Mouse (Mus musculus) heart, postnatal 0 days (tissue): Measurements from ENCODE around the gene St8sia1. TPM values are rescaled to one million over a fixed set of nuclear protein-coding genes. Genes with fewer than 3 reads are reported as not detected.

Experiments
- ATAC-seq: fragments of 200-750 bp; cut with Nextera tagmentation; 2 replicates; pipeline ENCODE4 v1.8.0; 2017; ENCODE audit warnings: low read depth, moderate number of reproducible peaks, moderate library complexity; ENCODE audit not compliant: insufficient read depth
- DNase-seq: peaks from one replicate; pipeline ENCODE4 v3.0.0-alpha.2; 2016; ENCODE audit warnings: low spot score
- H3K27ac ChIP-seq: fragments of 300-500 bp; sonication (generic); 2 replicates; pipeline ENCODE4 v1.5.1; 2014; ENCODE audit warnings: low read depth, mild to moderate bottlenecking
- H3K27me3 ChIP-seq: fragments of 300-500 bp; sonication (generic); 2 replicates; pipeline ENCODE4 v1.6.1; 2014; ENCODE audit warnings: low read length, mixed read lengths; ENCODE audit not compliant: control insufficient read depth, insufficient read depth
- H3K36me3 ChIP-seq: fragments of 300-500 bp; sonication (generic); replicated peaks from 2 replicates; pipeline ENCODE4 v1.6.1; 2014; ENCODE audit warnings: low read length, mixed read lengths; ENCODE audit not compliant: control insufficient read depth, insufficient read depth
- H3K4me1 ChIP-seq: fragments of 300-500 bp; sonication (generic); 2 replicates; pipeline ENCODE4 v1.6.1; 2014; ENCODE audit warnings: antibody characterized with exemption; ENCODE audit not compliant: control insufficient read depth, insufficient read depth
- H3K4me2 ChIP-seq: fragments of 300-500 bp; sonication (generic); 2 replicates; pipeline ENCODE4 v1.6.1; 2014; ENCODE audit warnings: low read depth, mild to moderate bottlenecking, low read length, moderate library complexity
- H3K4me3 ChIP-seq: fragments of 300-500 bp; sonication (generic); 2 replicates; pipeline ENCODE4 v1.5.1; 2014; ENCODE audit warnings: low read depth, low read length
- H3K9ac ChIP-seq: fragments of 300-500 bp; sonication (generic); replicated peaks from 2 replicates; pipeline ENCODE4 v1.6.1; 2014; ENCODE audit warnings: low read depth, low read length, mixed read lengths
- H3K9me3 ChIP-seq: fragments of 300-500 bp; sonication (generic); replicated peaks from 2 replicates; pipeline ENCODE4 v1.6.1; 2016; ENCODE audit warnings: low read length; ENCODE audit not compliant: control insufficient read depth
- CTCF ChIP-seq: IDR thresholded peaks from 2 replicates; pipeline ENCODE4 v1.5.1; 2016; ENCODE audit warnings: antibody characterized with exemption, control low read depth, low read depth
- EP300 ChIP-seq: IDR thresholded peaks from 2 replicates; pipeline ENCODE4 v1.6.1; 2016; ENCODE audit warnings: antibody characterized with exemption, low read depth
- WGBS: fragments of 180-500 bp; shearing (Covaris S2); extraction: QIAGEN DNeasy Blood & Tissue Kit; methylation state at CpG from one replicate; pipeline ENCODE4 v1.1.7; 2014; 5-methylcytosine and 5-hydroxymethylcytosine counted together
- polyA plus RNA-seq: library from polyadenylated mRNA; unstranded; fragments of >200 nt; fragmentation: Nextera tagmentation; extraction: Ambion mirVana; gene quantifications from 2 replicates; pipeline ENCODE4 v1.2.1, GENCODE M21; 2015
- total RNA-seq: library from RNA; depleted of rRNA; stranded (reverse); fragments of >200 nt; gene quantifications from 2 replicates; pipeline ENCODE4 v1.2.3, GENCODE M21; 2014; ENCODE audit warnings: low replicate concordance

Gene St8sia1
- total and polyA plus RNA-seq, 2 experiments from 2014 or later: 0.04 to 0.30 TPM

DNA sequence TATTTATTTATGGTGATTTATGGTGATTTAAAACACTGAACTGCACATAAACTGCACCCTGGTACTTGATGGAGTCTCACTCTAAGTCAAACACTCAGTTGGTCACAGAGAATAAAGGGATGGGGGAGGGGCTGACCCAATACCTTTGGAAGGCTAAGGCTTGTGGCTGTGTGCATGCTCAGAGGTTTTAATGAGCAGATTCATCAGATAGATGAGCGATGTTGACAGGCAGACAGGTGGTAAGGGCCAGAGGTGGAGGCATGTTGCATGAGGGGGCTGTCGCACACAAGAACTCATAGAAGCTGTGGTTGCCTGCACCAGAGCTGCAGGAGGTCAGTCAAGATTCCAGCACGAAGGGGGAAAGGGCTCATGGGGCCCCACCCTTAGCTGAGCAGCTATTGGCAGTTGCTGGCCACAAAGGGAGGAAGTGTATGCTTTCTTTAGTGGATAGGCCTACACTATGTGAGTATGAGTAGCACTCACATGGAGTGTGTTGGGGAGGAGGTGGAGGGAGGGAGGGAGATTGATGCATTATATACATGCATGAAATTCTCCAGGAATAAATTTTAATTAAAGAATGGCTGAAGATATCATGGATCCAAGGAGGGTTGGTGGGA is 107.9 kb downstream of the St8sia1 start:
- Histone ChIP-seq H3K27me3 (no peaks in the 10 kb centered on the region), H3K9ac (no peak overlapping the region), H3K9me3 (no peaks in the 10 kb centered on the region), H3K4me2 (no peak overlapping the region), H3K4me1 (no peaks in the 10 kb centered on the region), H3K36me3 (no peaks in the 10 kb centered on the region), H3K4me3 (no peak overlapping the region), H3K27ac (no peak overlapping the region)
- DNase-seq (no peak), ATAC-seq (no peak)
- WGBS: 66% methylated on average over 3 of the region's 3 CpGs
- TF ChIP-seq EP300 (no peak), CTCF (no peak)

DNA sequence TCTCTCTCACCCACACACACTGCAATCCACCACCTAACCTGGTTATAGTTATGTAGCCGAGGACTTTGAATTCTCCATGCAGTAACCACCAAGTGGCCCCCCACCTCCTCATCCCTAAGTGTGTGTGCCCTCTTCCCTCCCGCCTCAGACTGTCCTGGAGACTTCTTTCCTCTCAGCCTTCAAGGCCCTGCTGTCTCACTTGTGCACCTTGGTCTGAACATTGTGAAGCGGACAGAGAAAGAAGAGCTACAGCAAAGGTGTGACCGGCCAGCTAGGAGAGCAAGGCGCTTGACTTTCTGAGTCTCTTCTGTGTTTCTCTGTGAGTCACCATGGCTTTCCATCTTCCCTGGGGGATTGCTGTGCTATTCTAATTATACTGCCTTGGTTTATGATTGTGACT is 108.5 kb downstream of the St8sia1 start:
- TF ChIP-seq CTCF: no peak
- no peak for TF ChIP-seq EP300
- Histone ChIP-seq H3K36me3 (no peaks in the 10 kb centered on the region), H3K4me3 (no peak overlapping the region), H3K4me1 (no peaks in the 10 kb centered on the region), H3K27me3 (no peaks in the 10 kb centered on the region), H3K9me3 (no peaks in the 10 kb centered on the region), H3K9ac (no peak overlapping the region), H3K27ac (no peak overlapping the region), H3K4me2 (no peak overlapping the region)
- DNase-seq (no peak), ATAC-seq (no peak)
- 86% methylated on average over 5 of the region's 5 CpGs for WGBS

DNA sequence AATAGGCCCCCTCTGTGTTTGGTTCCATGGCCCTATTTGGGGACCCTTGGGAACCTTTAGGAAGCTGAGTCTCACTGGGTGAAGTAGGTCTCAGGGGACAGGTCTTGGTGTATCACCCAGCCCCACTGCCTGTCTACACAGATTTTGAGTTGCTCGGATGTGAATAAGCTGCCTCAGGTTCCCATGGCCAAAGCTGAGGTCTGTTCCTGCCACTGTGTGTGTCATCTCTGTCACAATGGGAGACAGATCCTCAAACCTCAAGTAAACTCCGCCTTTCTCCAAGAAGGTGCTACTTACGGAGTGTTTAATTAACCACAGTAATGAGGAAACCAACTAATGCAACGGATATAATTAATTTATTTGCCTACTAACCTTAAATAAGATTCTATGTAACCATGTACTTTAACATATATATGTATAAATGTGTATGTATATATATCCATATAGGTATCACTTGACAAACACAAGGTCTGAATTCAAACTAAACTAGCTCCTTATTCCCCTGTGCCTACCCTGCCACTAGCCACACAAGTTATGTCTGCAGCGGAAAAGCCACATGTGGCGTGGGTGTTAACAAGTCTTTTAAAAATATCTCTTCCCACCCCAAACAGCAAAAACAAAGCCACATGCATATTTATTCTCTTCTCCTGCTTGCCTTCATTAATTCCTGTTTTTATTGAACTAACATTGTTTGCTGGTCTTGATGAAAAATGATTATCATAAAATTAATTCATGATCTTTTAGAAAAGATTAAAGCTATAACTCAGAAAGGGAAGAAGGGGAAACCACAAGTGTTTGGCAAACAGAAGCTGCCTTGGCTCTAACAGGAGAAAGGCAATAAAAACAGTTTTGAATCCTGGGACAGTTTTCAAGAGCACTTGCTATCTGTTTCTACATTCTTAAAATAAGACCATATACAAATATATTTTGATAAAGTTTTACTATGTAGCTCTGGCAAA is 111.6 kb downstream of the St8sia1 start:
- ATAC-seq (no peak), DNase-seq (no peak)
- Histone ChIP-seq H3K36me3 (no peaks in the 10 kb centered on the region), H3K4me1 (no peaks in the 10 kb centered on the region), H3K4me2 (no peak overlapping the region), H3K4me3 (no peak overlapping the region), H3K27ac (no peak overlapping the region), H3K27me3 (no peaks in the 10 kb centered on the region), H3K9me3 (no peaks in the 10 kb centered on the region), H3K9ac (no peak overlapping the region)
- 80% methylated on average over 6 of the region's 6 CpGs for WGBS
- no peak for TF ChIP-seq CTCF
- no peak for TF ChIP-seq EP300

DNA sequence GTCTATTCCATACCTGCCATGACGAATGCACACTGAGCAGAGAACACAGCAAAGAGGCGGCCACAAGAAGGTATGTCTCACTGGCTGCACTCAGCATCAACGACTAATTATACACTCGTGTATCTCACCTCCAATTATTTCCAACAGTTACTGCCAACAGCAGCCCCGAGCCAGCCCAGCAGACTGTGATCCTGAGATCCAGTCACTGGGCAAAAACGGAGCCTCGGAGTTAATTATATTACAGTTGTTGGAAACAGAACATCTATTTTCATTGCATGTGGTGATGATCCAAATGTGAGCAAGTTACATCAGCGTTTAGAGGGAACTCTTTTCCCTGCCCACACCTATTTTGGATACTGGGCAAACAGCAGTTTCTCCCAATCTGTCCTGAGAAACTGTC is 113.8 kb downstream of the St8sia1 start:
- Histone ChIP-seq H3K27ac (no peak overlapping the region), H3K36me3 (no peaks in the 10 kb centered on the region), H3K9ac (no peak overlapping the region), H3K27me3 (no peaks in the 10 kb centered on the region), H3K4me2 (no peak overlapping the region), H3K9me3 (no peaks in the 10 kb centered on the region), H3K4me3 (no peak overlapping the region), H3K4me1 (no peaks in the 10 kb centered on the region)
- 60% methylated on average over 8 of the region's 8 CpGs for WGBS
- DNase-seq: no peak
- no peak for TF ChIP-seq EP300
- TF ChIP-seq CTCF: no peak
- ATAC-seq: no peak

DNA sequence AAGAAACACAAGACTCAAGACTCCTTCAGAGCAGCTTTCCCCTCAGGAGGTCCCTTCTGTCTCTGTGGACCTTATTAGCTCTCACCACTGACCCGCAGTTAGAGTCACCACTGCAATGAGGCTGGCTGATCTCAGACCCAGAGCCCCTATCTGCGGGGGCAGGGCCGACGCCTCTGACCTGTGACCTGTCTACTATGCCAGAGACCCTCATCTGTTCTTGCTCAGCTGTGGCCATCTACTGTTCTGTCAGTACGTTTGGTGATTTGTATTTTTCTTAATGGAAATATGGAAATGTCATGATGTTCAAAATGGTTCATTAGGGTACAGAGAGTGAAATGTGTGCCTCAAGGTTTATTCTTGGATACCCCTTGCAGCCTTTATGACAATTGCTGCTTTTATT is 114.9 kb downstream of the St8sia1 start:
- WGBS: 46% methylated on average over 5 of the region's 5 CpGs
- no peak for DNase-seq
- no peak overlapping the region for H3K4me3 ChIP-seq
- no peak overlapping the region for H3K27ac ChIP-seq
- H3K4me2 ChIP-seq: no peak overlapping the region
- no peaks in the 10 kb centered on the region for H3K36me3 ChIP-seq
- TF ChIP-seq EP300: no peak
- ATAC-seq: no peak
- H3K4me1 ChIP-seq: no peaks in the 10 kb centered on the region
- no peaks in the 10 kb centered on the region for H3K9me3 ChIP-seq
- H3K27me3 ChIP-seq: no peaks in the 10 kb centered on the region
- no peak overlapping the region for H3K9ac ChIP-seq
